Mouse (Mus musculus): ENCODE data around the gene Sult4a1. TPM values are rescaled to one million over a fixed set of nuclear protein-coding genes. Genes with fewer than 3 reads are reported as not detected.

Gene Sult4a1
- total and polyA plus RNA-seq, 3 experiments: not detected

DNA sequence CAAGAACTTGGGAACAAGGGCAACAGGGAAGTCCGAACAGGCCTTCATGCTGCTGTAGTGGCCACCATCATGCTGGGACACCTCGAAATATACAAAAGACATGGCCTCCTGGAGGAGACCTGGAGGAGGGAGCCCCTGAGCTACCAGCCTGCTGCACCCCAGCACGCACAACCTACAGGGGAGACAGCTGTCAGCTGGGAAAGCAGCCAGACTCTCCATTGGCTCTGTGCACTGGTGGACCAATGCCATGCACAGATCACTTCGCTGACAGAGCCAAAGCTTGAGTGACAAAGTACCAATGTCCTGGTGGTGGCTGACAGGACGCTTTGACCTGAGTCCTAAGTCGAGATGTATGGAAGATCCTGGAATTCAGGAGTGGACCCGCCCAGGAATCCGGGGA is 9.5 kb downstream of the Sult4a1 start:
- Histone ChIP-seq H3K9me3 (replicated peaks; ENCODE audit: low read length) (no peaks in the 10 kb centered on the region), H3K4me2 (ENCODE audit: insufficient read depth, low read depth, poor library complexity, severe bottlenecking) (no peak overlapping the region), H3K9ac (ENCODE audit: insufficient read depth, low read depth) (no peak overlapping the region), H3K27ac (ENCODE audit: insufficient read depth, low read depth) (no peak overlapping the region), H3K4me3 (replicated peaks in 1 of 3; ENCODE audit: low read depth in 2 of 3, low read length in 2 of 3, poor library complexity in 1 of 3) (no peak overlapping the region), H3K79me2 (replicated peaks; ENCODE audit: control insufficient read depth, extremely low read depth, insufficient read depth, poor library complexity, severe bottlenecking) (no peaks in the 10 kb centered on the region), H3K4me1 (ENCODE audit: control insufficient read depth in 1 of 2, insufficient read depth in 2 of 2) (no peaks in the 10 kb centered on the region), H3K27me3 (replicated peaks) (peaks cover 69% of the 10 kb centered on the region), H3K36me3 (replicated peaks in 1 of 2; ENCODE audit: control insufficient read depth in 1 of 2, insufficient read depth in 1 of 2, low read length in 1 of 2) (no peaks in the 10 kb centered on the region)
- dilution Hi-C loops (cut with MboI; ENCODE audit: extremely low pct_ligation_motif_present, extremely low pct_unique_long_range_greater_than_20kb, low sequenced_read_pairs): no loop called here
- in situ Hi-C loops (cut with MboI; ENCODE audit: low pct_ligation_motif_present, low pct_unique_long_range_greater_than_20kb, low sequenced_read_pairs): no loop called here
- TF ChIP-seq ZKSCAN1 (IDR thresholded peaks at IDR 0.05; ENCODE audit: borderline replicate concordance, low read depth, low read length): no peak
- no peak for TF ChIP-seq KAT2A (IDR thresholded peaks at IDR 0.05; ENCODE audit: insufficient replicate concordance, low read length)
- TF ChIP-seq CHD1 (IDR thresholded peaks at IDR 0.05; ENCODE audit: low read depth, low read length): no peak
- no peak for TF ChIP-seq RAD21 (IDR thresholded peaks at IDR 0.05; ENCODE audit: low read depth, low read length)
- TF ChIP-seq E2F4 (IDR thresholded peaks at IDR 0.05; ENCODE audit: insufficient replicate concordance, low read depth, low read length): no peak
- no peak for TF ChIP-seq ETS1 (conservative IDR thresholded peaks at IDR 0.05; ENCODE audit: low read depth, low read length)
- TF ChIP-seq GABPA (IDR thresholded peaks at IDR 0.05; ENCODE audit: insufficient replicate concordance, low read depth, low read length): no peak
- no peak for TF ChIP-seq MAZ (IDR thresholded peaks at IDR 0.05; ENCODE audit: low read depth, low read length)
- TF ChIP-seq TBP (conservative IDR thresholded peaks at IDR 0.05; ENCODE audit: low read depth, low read length): no peak
- no peak for TF ChIP-seq UBTF (IDR thresholded peaks at IDR 0.05; ENCODE audit: low read depth, low read length)
- TF ChIP-seq EP300 (IDR thresholded peaks at IDR 0.05; ENCODE audit: low read length): no peak
- TF ChIP-seq ELF1 (IDR thresholded peaks at IDR 0.05; ENCODE audit: low read depth, low read length): no peak
- no peak for TF ChIP-seq NRF1 (IDR thresholded peaks at IDR 0.05; ENCODE audit: low read depth, low read length)
- no peak for DNase-seq (ENCODE audit: extremely low read depth)

GRCm38 (mm10) chr15:84094921-84095320 is 10.6 kb downstream of the Sult4a1 start:
- Histone ChIP-seq H3K9ac (ENCODE audit: insufficient read depth, low read depth) (no peak overlapping the region), H3K4me3 (replicated peaks in 1 of 3; ENCODE audit: low read depth in 2 of 3, low read length in 2 of 3, poor library complexity in 1 of 3) (no peak overlapping the region), H3K4me1 (ENCODE audit: control insufficient read depth in 1 of 2, insufficient read depth in 2 of 2) (no peaks in the 10 kb centered on the region), H3K27me3 (replicated peaks) (peaks cover 70% of the 10 kb centered on the region), H3K36me3 (replicated peaks in 1 of 2; ENCODE audit: control insufficient read depth in 1 of 2, insufficient read depth in 1 of 2, low read length in 1 of 2) (no peaks in the 10 kb centered on the region), H3K27ac (ENCODE audit: insufficient read depth, low read depth) (no peak overlapping the region), H3K9me3 (replicated peaks; ENCODE audit: low read length) (no peaks in the 10 kb centered on the region), H3K79me2 (replicated peaks; ENCODE audit: control insufficient read depth, extremely low read depth, insufficient read depth, poor library complexity, severe bottlenecking) (no peaks in the 10 kb centered on the region), H3K4me2 (ENCODE audit: insufficient read depth, low read depth, poor library complexity, severe bottlenecking) (no peak overlapping the region)
- TF ChIP-seq RAD21 (IDR thresholded peaks at IDR 0.05; ENCODE audit: low read depth, low read length) (no peak), MYC (IDR thresholded peaks at IDR 0.05; ENCODE audit: low read depth, low read length) (no peak), SMC3 (IDR thresholded peaks at IDR 0.05; ENCODE audit: low read depth, low read length) (no peak), IRF4 (IDR thresholded peaks at IDR 0.05; ENCODE audit: low read depth, low read length) (no peak), JUND (conservative IDR thresholded peaks at IDR 0.05; ENCODE audit: low read depth, low read length) (no peak), E2F4 (IDR thresholded peaks at IDR 0.05; ENCODE audit: insufficient replicate concordance, low read depth, low read length) (no peak)
- dilution Hi-C loops (cut with MboI; ENCODE audit: extremely low pct_ligation_motif_present, extremely low pct_unique_long_range_greater_than_20kb, low sequenced_read_pairs): no loop called here
- in situ Hi-C loops (cut with MboI; ENCODE audit: low pct_ligation_motif_present, low pct_unique_long_range_greater_than_20kb, low sequenced_read_pairs): no loop called here
- DNase-seq (ENCODE audit: extremely low read depth): no peak

Data from CH12.LX (cell line).